Mouse (Mus musculus) E14TG2a.4 (cell line): ENCODE data around the gene Plekhg3.
A peak's percentile ranks its signal among the peaks of the same experiment; 100 is the strongest.

Experiments used
- H3K27me3 ChIP-seq: 2 replicates; pipeline ENCODE4 v1.6.1; 2014; ENCODE audit warnings: low read length, control low read depth; ENCODE audit not compliant: insufficient read depth
- H3K36me3 ChIP-seq: 2 replicates; pipeline ENCODE4 v1.6.1; 2014; ENCODE audit warnings: low read length, control low read depth; ENCODE audit not compliant: insufficient read depth
- H3K4me1 ChIP-seq: replicated peaks from 2 replicates; pipeline ENCODE4 v1.6.1; 2014; ENCODE audit warnings: low read depth, low read length, control low read depth
- H3K4me3 ChIP-seq: replicated peaks from 2 replicates; pipeline ENCODE4 v1.5.1; 2014; ENCODE audit warnings: mild to moderate bottlenecking, low read length
- H3K9me3 ChIP-seq: 2 replicates; pipeline ENCODE4 v1.6.1; 2014; ENCODE audit warnings: low read length, control low read depth
- CTCF ChIP-seq: conservative IDR thresholded peaks from 2 replicates; pipeline ENCODE4 v1.5.1; 2014; ENCODE audit warnings: low read length
- NANOG ChIP-seq: IDR thresholded peaks from 2 replicates; pipeline ENCODE4 v1.6.1; 2014; ENCODE audit warnings: borderline replicate concordance, low read length, mixed read lengths
- POU5F1 ChIP-seq: IDR thresholded peaks from 2 replicates; pipeline ENCODE4 v1.6.1; 2014; ENCODE audit warnings: low read length, borderline replicate concordance

Gene Plekhg3

DNA sequence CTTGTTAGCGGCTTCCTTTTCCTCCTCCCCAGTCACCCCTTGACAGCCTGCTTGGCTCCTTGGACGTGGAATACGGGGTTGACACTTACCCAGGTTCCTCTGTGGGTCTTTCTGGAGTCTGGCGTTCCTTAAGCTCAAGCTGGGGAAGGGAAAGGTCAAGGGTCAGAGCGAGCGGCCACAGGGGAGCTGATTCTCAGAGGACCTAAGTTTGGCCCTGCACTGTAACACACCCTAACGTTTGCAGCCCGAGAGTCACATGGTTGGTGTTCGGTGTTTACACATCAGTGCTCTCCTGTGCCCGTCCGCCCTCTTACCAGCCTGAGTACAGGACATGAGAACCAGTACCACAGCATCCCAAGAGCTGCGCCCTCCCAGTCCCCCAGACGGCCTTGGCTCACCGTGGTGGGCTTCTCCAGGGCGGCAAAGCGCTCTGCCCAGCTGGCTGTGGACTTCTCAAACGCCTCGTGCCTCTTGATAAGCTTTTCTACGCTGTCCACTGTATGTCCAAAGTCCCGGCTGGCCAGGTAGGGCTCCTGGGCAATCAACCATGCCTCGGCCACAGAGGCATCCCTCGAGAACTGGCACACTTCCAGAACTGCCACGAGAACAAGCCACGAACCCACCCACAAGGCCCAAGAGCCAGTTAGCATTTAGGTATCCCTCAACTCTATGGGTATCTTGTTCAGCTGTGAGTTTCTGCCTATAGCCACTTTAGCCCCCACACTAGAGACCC lies 67.7 kb downstream of the Plekhg3 start:
- H3K9me3 ChIP-seq = no peaks in the 10 kb centered on the region
- H3K36me3 ChIP-seq = no peaks in the 10 kb centered on the region
- peaks cover 54% of the 10 kb centered on the region for H3K4me1 ChIP-seq
- TF ChIP-seq POU5F1 (no peak), NANOG (no peak), CTCF (no peak)
- peak overlapping the region; percentile 41; the same call in 1 of the 2 replicates for H3K4me3 ChIP-seq
- H3K27me3 ChIP-seq = peaks cover 45% of the 10 kb centered on the region

DNA sequence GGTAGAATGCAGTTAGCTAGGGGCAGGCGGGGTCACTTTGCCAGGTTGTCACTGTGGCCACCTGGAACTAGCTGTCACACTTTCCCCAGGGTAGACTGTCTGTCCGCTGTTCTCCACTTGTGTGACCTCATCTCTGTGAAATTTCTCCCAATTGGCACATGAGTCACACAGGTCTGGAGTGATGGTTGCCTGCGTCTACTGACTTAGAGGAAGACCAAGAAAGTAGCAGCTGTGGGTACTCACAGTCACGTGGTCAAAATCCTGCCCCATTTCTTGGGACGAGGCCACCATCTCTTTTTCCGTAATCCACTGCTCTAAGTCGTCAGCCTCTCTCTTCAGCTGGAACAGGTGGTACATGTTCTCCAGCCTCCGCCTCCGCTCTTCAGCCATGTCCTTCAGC lies 73.1 kb downstream of the Plekhg3 start:
- TF ChIP-seq POU5F1 (no peak), NANOG (no peak), CTCF (no peak)
- no peaks in the 10 kb centered on the region for H3K36me3 ChIP-seq
- peaks cover 68% of the 10 kb centered on the region for H3K27me3 ChIP-seq
- H3K4me3 ChIP-seq = no peak overlapping the region
- no peaks in the 10 kb centered on the region for H3K9me3 ChIP-seq
- H3K4me1 ChIP-seq = peaks cover 36% of the 10 kb centered on the region

DNA sequence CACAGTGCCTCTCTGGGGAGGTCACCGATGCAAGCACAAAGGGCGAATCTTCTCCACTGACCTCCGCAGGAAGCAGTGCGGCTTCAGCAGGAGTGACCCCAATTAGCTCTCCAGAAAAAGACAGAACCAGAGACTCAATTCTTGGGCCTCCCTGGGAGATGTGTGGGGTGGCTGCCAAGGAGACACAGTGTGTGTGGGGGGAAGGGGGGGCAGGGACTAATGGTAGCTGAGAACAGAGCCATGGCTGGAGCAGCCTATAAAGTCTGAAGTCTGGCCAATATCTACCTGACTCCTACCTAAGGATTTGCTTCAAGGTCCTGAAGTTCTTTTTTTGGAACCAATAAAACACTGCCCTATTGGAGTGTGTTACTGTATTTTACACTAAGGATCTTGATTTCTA lies 73.9 kb downstream of the Plekhg3 start:
- Histone ChIP-seq H3K4me3 (no peak overlapping the region), H3K36me3 (no peaks in the 10 kb centered on the region), H3K9me3 (no peaks in the 10 kb centered on the region), H3K27me3 (peaks cover 76% of the 10 kb centered on the region), H3K4me1 (peaks cover 42% of the 10 kb centered on the region)
- TF ChIP-seq POU5F1 (no peak), NANOG (no peak), CTCF (no peak)

DNA sequence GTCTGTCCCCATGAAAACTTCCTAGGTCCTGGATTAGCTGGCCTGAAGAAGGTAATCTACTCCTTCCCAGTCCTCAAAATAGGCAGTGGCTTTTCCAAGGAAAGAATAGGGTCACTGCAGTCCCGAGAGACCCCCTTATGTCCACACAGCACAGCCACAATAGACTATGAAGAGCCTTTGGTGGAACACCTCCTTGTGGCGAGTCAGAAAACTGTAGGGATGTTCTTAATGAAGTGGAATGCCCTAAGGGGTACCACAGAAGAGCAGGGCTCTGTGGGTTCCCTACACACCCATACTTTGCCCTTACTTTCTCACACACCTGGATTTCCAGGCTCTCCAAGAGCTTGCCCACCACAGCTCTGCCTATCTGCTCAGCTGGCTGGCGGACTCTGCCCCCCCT lies 75.1 kb downstream of the Plekhg3 start:
- TF ChIP-seq NANOG = no peak
- TF ChIP-seq CTCF = peak; percentile 30
- TF ChIP-seq POU5F1 = no peak
- peaks cover 81% of the 10 kb centered on the region for H3K27me3 ChIP-seq
- no peaks in the 10 kb centered on the region for H3K9me3 ChIP-seq
- peak overlapping the region; percentile 26; the same call in 1 of the 2 replicates for H3K4me3 ChIP-seq
- peaks cover 42% of the 10 kb centered on the region for H3K4me1 ChIP-seq
- no peaks in the 10 kb centered on the region for H3K36me3 ChIP-seq

DNA sequence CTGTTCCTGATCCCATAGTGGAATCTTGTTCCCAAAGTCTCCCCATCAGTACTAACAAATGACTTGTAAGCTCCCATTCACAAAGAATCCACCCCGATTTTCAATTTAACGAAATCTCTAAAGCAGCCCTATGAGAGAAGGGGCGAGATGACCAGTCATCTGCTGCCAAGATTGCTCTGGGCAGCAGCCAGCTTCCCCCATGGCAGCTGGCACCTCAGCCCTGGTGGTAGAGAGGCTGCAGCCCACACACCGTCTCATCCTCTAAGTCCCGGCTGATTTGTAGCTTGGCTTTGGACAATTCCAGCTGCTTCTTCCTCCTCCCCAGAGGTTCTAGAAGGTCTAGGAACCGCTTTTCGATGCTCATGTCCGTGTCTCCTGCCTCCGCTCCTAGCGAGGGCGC lies 77.5 kb downstream of the Plekhg3 start:
- H3K4me3 ChIP-seq = peak overlapping the region; percentile 49
- TF ChIP-seq NANOG = no peak
- H3K9me3 ChIP-seq = no peaks in the 10 kb centered on the region

DNA sequence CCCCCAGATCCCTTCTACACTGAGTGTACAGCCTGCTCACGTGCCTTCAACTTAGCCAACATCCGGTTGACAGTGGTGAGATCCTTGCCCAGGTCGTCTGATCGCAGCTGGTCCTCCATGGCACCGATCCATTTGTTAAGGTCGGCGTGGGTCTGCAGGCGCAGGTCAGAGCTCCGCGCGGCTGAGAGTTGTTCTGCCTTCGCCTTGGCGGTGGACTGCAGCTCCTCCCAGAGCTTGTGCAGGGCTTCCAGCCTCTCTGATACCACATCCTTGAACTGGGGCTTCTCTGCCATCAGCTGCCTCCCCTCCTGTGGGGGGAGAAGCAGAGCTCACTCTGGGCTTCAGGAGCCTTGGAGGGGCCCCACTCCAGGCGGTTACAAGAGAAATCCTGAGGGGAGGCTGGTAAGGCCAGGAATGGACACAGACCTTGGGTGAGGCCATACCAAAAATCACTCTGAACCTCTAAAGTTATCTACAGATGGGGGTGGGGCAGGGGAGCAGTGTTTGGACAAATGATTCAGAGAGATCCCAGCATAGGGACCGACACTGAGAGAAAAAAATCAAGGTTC lies 78.4 kb downstream of the Plekhg3 start:
- Histone ChIP-seq H3K4me3 (peak overlapping the region; percentile 49), H3K27me3 (peaks cover 65% of the 10 kb centered on the region), H3K4me1 (peaks cover 28% of the 10 kb centered on the region), H3K9me3 (no peaks in the 10 kb centered on the region), H3K36me3 (no peaks in the 10 kb centered on the region)
- TF ChIP-seq CTCF (no peak), POU5F1 (no peak), NANOG (no peak)

More for the DNA sequence above, 77.5 kb downstream of the Plekhg3 start:
- Histone ChIP-seq H3K36me3 (no peaks in the 10 kb centered on the region), H3K27me3 (peaks cover 69% of the 10 kb centered on the region), H3K4me1 (peaks cover 36% of the 10 kb centered on the region)

DNA sequence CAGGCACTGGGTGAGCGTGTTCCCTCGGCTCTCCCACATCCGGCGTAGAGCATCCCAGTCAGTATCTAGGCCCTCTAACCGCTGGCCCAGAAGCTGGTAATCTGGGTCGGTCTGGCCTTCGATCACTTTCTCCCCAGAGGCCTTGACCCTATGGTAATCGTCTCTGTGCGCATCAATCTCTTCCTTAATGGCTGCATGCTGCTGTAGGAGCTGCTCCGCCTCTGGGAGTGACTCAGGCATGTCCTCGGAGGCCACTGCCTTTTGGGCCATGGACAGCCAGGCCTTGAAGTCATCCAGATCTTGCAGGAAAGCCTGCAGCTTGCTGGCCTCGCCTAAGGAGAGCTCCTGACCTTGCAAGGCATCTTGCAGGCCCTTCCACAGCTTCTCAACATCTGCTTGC lies 81.9 kb downstream of the Plekhg3 start:
- H3K4me3 ChIP-seq = no peak overlapping the region
- peaks cover 22% of the 10 kb centered on the region for H3K4me1 ChIP-seq

DNA sequence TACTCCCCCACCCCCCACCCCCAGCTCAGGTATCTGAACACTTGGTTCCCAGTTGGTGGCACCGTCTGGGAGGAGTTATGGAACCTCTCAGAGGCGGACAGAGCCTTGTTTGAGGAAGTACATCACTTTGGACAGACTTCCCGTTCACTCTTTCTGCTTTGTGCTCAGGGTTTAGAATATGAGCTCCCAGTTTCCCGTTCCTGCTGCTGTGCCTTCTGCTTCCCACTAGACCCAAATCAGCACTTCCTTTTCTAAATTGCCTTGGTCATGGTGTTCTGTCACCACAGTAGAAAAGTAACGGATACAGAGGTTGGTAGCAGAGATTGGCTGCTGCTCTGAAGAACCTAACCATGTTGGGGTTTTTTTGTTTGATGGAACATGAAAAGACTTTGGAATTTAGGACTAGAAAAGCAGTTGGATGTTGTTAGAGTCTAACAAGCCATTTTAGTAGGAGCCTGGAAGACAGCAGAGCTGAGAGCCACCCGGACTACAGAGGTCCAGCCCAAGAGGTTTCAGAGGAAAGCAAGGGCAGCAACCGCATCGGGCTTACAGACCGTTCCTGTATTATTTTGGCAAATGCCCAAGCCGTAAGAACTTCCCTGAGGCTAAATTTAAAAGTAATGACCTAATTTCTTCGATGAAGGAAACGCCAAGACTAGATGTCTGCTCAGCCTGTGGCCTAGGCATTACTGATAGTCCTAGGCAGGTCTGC lies 84.3 kb downstream of the Plekhg3 start:
- peaks cover 11% of the 10 kb centered on the region; the same call in 1 of the 2 replicates for H3K4me1 ChIP-seq
- no peaks in the 10 kb centered on the region for H3K36me3 ChIP-seq
- H3K4me3 ChIP-seq = no peak overlapping the region
- no peaks in the 10 kb centered on the region for H3K9me3 ChIP-seq
- TF ChIP-seq POU5F1 = no peak
- TF ChIP-seq CTCF = no peak
- no peak for TF ChIP-seq NANOG
- peaks cover 13% of the 10 kb centered on the region for H3K27me3 ChIP-seq

More for the DNA sequence above, 81.9 kb downstream of the Plekhg3 start:
- TF ChIP-seq NANOG = no peak
- no peak for TF ChIP-seq CTCF
- no peak for TF ChIP-seq POU5F1
- Histone ChIP-seq H3K36me3 (no peaks in the 10 kb centered on the region), H3K9me3 (no peaks in the 10 kb centered on the region), H3K27me3 (peaks cover 35% of the 10 kb centered on the region)
